ENCODE assay signal across 26 mouse cellular contexts in genomic region chr4:142205693-142206092, GRCm38 (mm10). TPM values are rescaled to one million over a fixed set of nuclear protein-coding genes. Genes with fewer than 3 reads are reported as not detected.
"Had no signal": no experiment of that assay in that cellular context is flagged by ENCODE, and none has a peak within 500 bp of the region (broad histone marks: within the 10 kb centered on the region; RNA-seq: fewer than 3 reads in every experiment).

No protein-coding gene starts in this region.

- H3K4me2 ChIP-seq: heart, embryonic 11.5 days; heart, embryonic 13.5 days; heart, embryonic 15.5 days; hindbrain, embryonic 13.5 days; hindbrain, embryonic 15.5 days; intestine, embryonic 15.5 days; limb, embryonic 12.5 days; liver, embryonic 11.5 days; liver, embryonic 13.5 days had no signal

- H3K9me3 ChIP-seq: heart, embryonic 13.5 days; heart, embryonic 15.5 days; hindbrain, embryonic 13.5 days; hindbrain, embryonic 15.5 days; intestine, embryonic 15.5 days; limb, embryonic 10.5 days; liver, embryonic 13.5 days had no signal

- H3K4me3 ChIP-seq: heart, adult 2 months; heart, embryonic 13.5 days; heart, embryonic 15.5 days; hindbrain, embryonic 13.5 days; hindbrain, embryonic 15.5 days; intestine, embryonic 15.5 days; layer of hippocampus, adult 2 months; left cerebral cortex, adult 2 months; limb, embryonic 10.5 days; limb, embryonic 12.5 days; liver, embryonic 13.5 days had no signal

- DNase-seq: gastrocnemius, postnatal 14 days; gastrocnemius, postnatal 36 days; heart, adult 11 months; heart, adult 2 months; heart, postnatal 14 days; heart, postnatal 36 days; kidney, adult 18-20 months; kidney, adult 9 months; kidney, postnatal 10 days; kidney, postnatal 25 days; kidney, postnatal 4 days; liver; liver, embryonic 13.5 days had no signal

- H3K9ac ChIP-seq: heart, embryonic 13.5 days; heart, embryonic 15.5 days; hindbrain, embryonic 13.5 days; hindbrain, embryonic 15.5 days; intestine, embryonic 15.5 days; limb, embryonic 12.5 days; liver, embryonic 13.5 days had no signal

- ATAC-seq: inflammation-experienced regulatory T-cells, adult 6 months; intestine, embryonic 15.5 days; intestine, postnatal 0 days had no signal

- H3K27me3 ChIP-seq: heart, embryonic 13.5 days; heart, embryonic 15.5 days; hindbrain, embryonic 13.5 days; hindbrain, embryonic 15.5 days; intestine, embryonic 15.5 days; limb, embryonic 12.5 days; liver, embryonic 13.5 days had no signal

- H3K36me3 ChIP-seq: heart, embryonic 15.5 days; hindbrain, embryonic 15.5 days; liver, embryonic 13.5 days had no signal

- H3K4me1 ChIP-seq: hindbrain, embryonic 15.5 days; liver, embryonic 13.5 days had no signal

- H3K27ac ChIP-seq: heart, adult 2 months; heart, embryonic 13.5 days; heart, embryonic 15.5 days; hindbrain, embryonic 13.5 days; hindbrain, embryonic 15.5 days; intestine, embryonic 15.5 days; layer of hippocampus, adult 2 months; left cerebral cortex, adult 2 months; limb, embryonic 10.5 days; limb, embryonic 12.5 days; liver, embryonic 13.5 days had no signal

RNA-seq across cellular contexts. Expression of gene Kazn, which starts 33.5 kb away (rescaled TPM):
- polyA plus RNA-seq: inflammation-experienced regulatory T-cells, adult 6 months had no signal
